Mouse (Mus musculus): ENCODE data around the gene Ell. TPM values are rescaled to one million over a fixed set of nuclear protein-coding genes. Genes with fewer than 3 reads are reported as not detected.

Ell gene
- polyA plus RNA-seq, 1 experiment from 2014 or later, result 19.9 TPM

- Histone ChIP-seq H3K4me3 (no peak overlapping the region), H3K36me3 (replicated peaks) (no peaks in the 10 kb centered on the region), H3K27me3 (replicated peaks) (no peaks in the 10 kb centered on the region), H3K9me3 (no peaks in the 10 kb centered on the region), H3K4me1 (peaks cover 5% of the 10 kb centered on the region; the same call in 1 of the 2 replicates), H3K27ac (no peak overlapping the region), H3K4me2 (no peak overlapping the region), H3K9ac (no peak overlapping the region)
- no peak for ATAC-seq (replicated peaks)
- 86% methylated on average over 4 of the region's 4 CpGs for WGBS
Observed at GRCm38 (mm10) chr8:70561357-70561756, 22.1 kb downstream of the Ell start.

- Histone ChIP-seq H3K27me3 (replicated peaks) (no peaks in the 10 kb centered on the region), H3K4me1 (peaks cover 5% of the 10 kb centered on the region; the same call in 1 of the 2 replicates), H3K4me2 (no peak overlapping the region), H3K9me3 (no peaks in the 10 kb centered on the region), H3K4me3 (no peak overlapping the region), H3K27ac (no peak overlapping the region), H3K9ac (no peak overlapping the region), H3K36me3 (replicated peaks) (no peaks in the 10 kb centered on the region)
- 84% methylated on average over 7 of the region's 7 CpGs for WGBS
- ATAC-seq (replicated peaks), result no peak
Observed at GRCm38 (mm10) chr8:70561809-70562535, 22.7 kb downstream of the Ell start.

GRCm38 (mm10) chr8:70562802-70563201 is 23.5 kb downstream of the Ell start:
- H3K4me3 ChIP-seq, result no peak overlapping the region
- H3K4me2 ChIP-seq, result no peak overlapping the region
- 84% methylated on average over 3 of the region's 3 CpGs for WGBS
- no peaks in the 10 kb centered on the region for H3K27me3 ChIP-seq (replicated peaks)
- H3K36me3 ChIP-seq (replicated peaks), result no peaks in the 10 kb centered on the region
- H3K9ac ChIP-seq, result no peak overlapping the region
- no peaks in the 10 kb centered on the region for H3K9me3 ChIP-seq
- ATAC-seq (replicated peaks), result no peak
- peaks cover 5% of the 10 kb centered on the region; the same call in 1 of the 2 replicates for H3K4me1 ChIP-seq
- H3K27ac ChIP-seq, result no peak overlapping the region

GRCm38 (mm10) chr8:70563763-70564387 is 24.6 kb downstream of the Ell start:
- Histone ChIP-seq H3K9ac (no peak overlapping the region), H3K27ac (no peak overlapping the region), H3K9me3 (no peaks in the 10 kb centered on the region), H3K4me1 (peaks cover 5% of the 10 kb centered on the region; the same call in 1 of the 2 replicates), H3K27me3 (replicated peaks) (no peaks in the 10 kb centered on the region), H3K4me2 (no peak overlapping the region), H3K4me3 (no peak overlapping the region), H3K36me3 (replicated peaks) (no peaks in the 10 kb centered on the region)
- no peak for ATAC-seq (replicated peaks)
- 93% methylated on average over 6 of the region's 6 CpGs for WGBS

- ATAC-seq (replicated peaks), result no peak
- H3K9ac ChIP-seq, result no peak overlapping the region
- 75% methylated on average over 3 of the region's 3 CpGs for WGBS
- H3K4me2 ChIP-seq, result no peak overlapping the region
- peaks cover 5% of the 10 kb centered on the region; the same call in 1 of the 2 replicates for H3K4me1 ChIP-seq
- H3K4me3 ChIP-seq, result no peak overlapping the region
- no peaks in the 10 kb centered on the region for H3K27me3 ChIP-seq (replicated peaks)
- no peaks in the 10 kb centered on the region for H3K9me3 ChIP-seq
- H3K27ac ChIP-seq, result no peak overlapping the region
- no peaks in the 10 kb centered on the region for H3K36me3 ChIP-seq (replicated peaks)
Observed at GRCm38 (mm10) chr8:70564696-70565235, 25.5 kb downstream of the Ell start.

- Histone ChIP-seq H3K4me1 (peaks cover 5% of the 10 kb centered on the region; the same call in 1 of the 2 replicates), H3K9ac (no peak overlapping the region), H3K27ac (no peak overlapping the region), H3K9me3 (no peaks in the 10 kb centered on the region), H3K4me2 (no peak overlapping the region), H3K27me3 (replicated peaks) (no peaks in the 10 kb centered on the region), H3K4me3 (no peak overlapping the region), H3K36me3 (replicated peaks) (no peaks in the 10 kb centered on the region)
- WGBS, result 85% methylated on average over 3 of the region's 3 CpGs
- no peak for ATAC-seq (replicated peaks)
Observed at GRCm38 (mm10) chr8:70565561-70565960, 26.3 kb downstream of the Ell start.

GRCm38 (mm10) chr8:70570360-70570759 is 31.1 kb downstream of the Ell start:
- Histone ChIP-seq H3K27ac (no peak overlapping the region), H3K9ac (no peak overlapping the region), H3K4me1 (peaks cover 5% of the 10 kb centered on the region; the same call in 1 of the 2 replicates), H3K36me3 (replicated peaks) (no peaks in the 10 kb centered on the region), H3K27me3 (replicated peaks) (no peaks in the 10 kb centered on the region), H3K4me2 (no peak overlapping the region), H3K4me3 (no peak overlapping the region), H3K9me3 (no peaks in the 10 kb centered on the region)
- no peak for ATAC-seq (replicated peaks)

- Histone ChIP-seq H3K9ac (no peak overlapping the region), H3K4me2 (no peak overlapping the region), H3K4me3 (no peak overlapping the region), H3K27ac (no peak overlapping the region), H3K9me3 (no peaks in the 10 kb centered on the region), H3K27me3 (replicated peaks) (no peaks in the 10 kb centered on the region), H3K36me3 (replicated peaks) (no peaks in the 10 kb centered on the region), H3K4me1 (peaks cover 5% of the 10 kb centered on the region; the same call in 1 of the 2 replicates)
- WGBS, result 80% methylated on average over 6 of the region's 6 CpGs
- ATAC-seq (replicated peaks), result no peak
Observed at GRCm38 (mm10) chr8:70570990-70571389, 31.7 kb downstream of the Ell start.

- no peaks in the 10 kb centered on the region for H3K27me3 ChIP-seq (replicated peaks)
- no peaks in the 10 kb centered on the region for H3K36me3 ChIP-seq (replicated peaks)
- H3K9me3 ChIP-seq, result no peaks in the 10 kb centered on the region
- H3K4me1 ChIP-seq, result peaks cover 5% of the 10 kb centered on the region; the same call in 1 of the 2 replicates
- no peak for ATAC-seq (replicated peaks)
- no peak overlapping the region for H3K4me3 ChIP-seq
- no peak overlapping the region for H3K9ac ChIP-seq
- no peak overlapping the region for H3K4me2 ChIP-seq
- H3K27ac ChIP-seq, result no peak overlapping the region
Observed at GRCm38 (mm10) chr8:70574302-70574701, 35.0 kb downstream of the Ell start.

- Histone ChIP-seq H3K9ac (no peak overlapping the region), H3K4me3 (no peak overlapping the region), H3K9me3 (no peaks in the 10 kb centered on the region), H3K27me3 (replicated peaks) (no peaks in the 10 kb centered on the region), H3K27ac (no peak overlapping the region), H3K4me2 (no peak overlapping the region), H3K4me1 (peaks cover 5% of the 10 kb centered on the region; the same call in 1 of the 2 replicates), H3K36me3 (replicated peaks) (0 out of 2 replicates have a peak, but pooled peaks cover under 1% of the 10 kb centered on the region)
- no peak for ATAC-seq (replicated peaks)
- WGBS, result 84% methylated on average over 4 of the region's 4 CpGs
Observed at GRCm38 (mm10) chr8:70574915-70575314, 35.7 kb downstream of the Ell start.

- no peak for ATAC-seq (replicated peaks)
- WGBS, result 96% methylated on average over 3 of the region's 3 CpGs
Observed at GRCm38 (mm10) chr8:70577207-70577606, 38.0 kb downstream of the Ell start.

GRCm38 (mm10) chr8:70583476-70584387 is 44.5 kb downstream of the Ell start:
- Histone ChIP-seq H3K36me3 (replicated peaks) (peaks cover 53% of the 10 kb centered on the region), H3K4me2 (no peak overlapping the region), H3K27me3 (replicated peaks) (no peaks in the 10 kb centered on the region), H3K9ac (no peak overlapping the region), H3K4me1 (no peaks in the 10 kb centered on the region), H3K4me3 (no peak overlapping the region), H3K27ac (no peak overlapping the region), H3K9me3 (no peaks in the 10 kb centered on the region)
- no peak for ATAC-seq (replicated peaks)
- 89% methylated on average over 18 of the region's 18 CpGs for WGBS

More at GRCm38 (mm10) chr8:70577207-70577606, 38.0 kb downstream of the Ell start:
- Histone ChIP-seq H3K9me3 (no peaks in the 10 kb centered on the region), H3K4me2 (no peak overlapping the region), H3K4me3 (no peak overlapping the region), H3K27ac (no peak overlapping the region), H3K9ac (no peak overlapping the region), H3K36me3 (replicated peaks) (peaks cover 16% of the 10 kb centered on the region), H3K4me1 (no peaks in the 10 kb centered on the region), H3K27me3 (replicated peaks) (no peaks in the 10 kb centered on the region)

All from midbrain, embryonic 15.5 days (tissue).